Mouse (Mus musculus) limb, embryonic 10.5 days (tissue): ENCODE data around the gene Crtc2. TPM values are rescaled to one million over a fixed set of nuclear protein-coding genes. Genes with fewer than 3 reads are reported as not detected.
A peak's percentile ranks its signal among the peaks of the same experiment; 100 is the strongest.

Source experiments
- DNase-seq: peaks from one replicate; pipeline ENCODE4 v3.0.0-alpha.2; 2017; ENCODE audit warnings: low spot score
- H3K27ac ChIP-seq: fragments of 300-500 bp; sonication (generic); 2 replicates; pipeline ENCODE4 v1.5.1; 2016; ENCODE audit warnings: mild to moderate bottlenecking
- H3K27me3 ChIP-seq: fragments of 300-500 bp; sonication (generic); 2 replicates; pipeline ENCODE4 v1.6.1; 2016; ENCODE audit warnings: low read depth, mild to moderate bottlenecking; ENCODE audit not compliant: poor library complexity, severe bottlenecking
- H3K36me3 ChIP-seq: fragments of 300-500 bp; sonication (generic); 2 replicates; pipeline ENCODE4 v1.6.1; 2016; ENCODE audit warnings: mild to moderate bottlenecking, moderate library complexity
- H3K4me1 ChIP-seq: fragments of 300-500 bp; sonication (generic); 2 replicates; pipeline ENCODE4 v1.6.1; 2016
- H3K4me3 ChIP-seq: fragments of 300-500 bp; sonication (generic); 2 replicates; pipeline ENCODE4 v1.5.1; 2016; ENCODE audit warnings: mild to moderate bottlenecking, moderate library complexity
- H3K9me3 ChIP-seq: fragments of 300-500 bp; sonication (generic); replicated peaks from 2 replicates; pipeline ENCODE4 v1.6.1; 2016; ENCODE audit warnings: mild to moderate bottlenecking
- WGBS: fragments of 180-500 bp; shearing (Covaris S2); methylation state at CpG from one replicate; pipeline ENCODE4 v1.1.7; 2016; 5-methylcytosine and 5-hydroxymethylcytosine counted together
- polyA plus RNA-seq: library from polyadenylated mRNA; unstranded; fragments of >200 nt; fragmentation: Nextera tagmentation; extraction: Ambion mirVana; gene quantifications from 2 replicates; pipeline ENCODE4 v1.2.1, GENCODE M21; 2016

Crtc2 gene
- polyA plus RNA-seq, 1 experiment from 2014 or later: 26.5 TPM

DNA sequence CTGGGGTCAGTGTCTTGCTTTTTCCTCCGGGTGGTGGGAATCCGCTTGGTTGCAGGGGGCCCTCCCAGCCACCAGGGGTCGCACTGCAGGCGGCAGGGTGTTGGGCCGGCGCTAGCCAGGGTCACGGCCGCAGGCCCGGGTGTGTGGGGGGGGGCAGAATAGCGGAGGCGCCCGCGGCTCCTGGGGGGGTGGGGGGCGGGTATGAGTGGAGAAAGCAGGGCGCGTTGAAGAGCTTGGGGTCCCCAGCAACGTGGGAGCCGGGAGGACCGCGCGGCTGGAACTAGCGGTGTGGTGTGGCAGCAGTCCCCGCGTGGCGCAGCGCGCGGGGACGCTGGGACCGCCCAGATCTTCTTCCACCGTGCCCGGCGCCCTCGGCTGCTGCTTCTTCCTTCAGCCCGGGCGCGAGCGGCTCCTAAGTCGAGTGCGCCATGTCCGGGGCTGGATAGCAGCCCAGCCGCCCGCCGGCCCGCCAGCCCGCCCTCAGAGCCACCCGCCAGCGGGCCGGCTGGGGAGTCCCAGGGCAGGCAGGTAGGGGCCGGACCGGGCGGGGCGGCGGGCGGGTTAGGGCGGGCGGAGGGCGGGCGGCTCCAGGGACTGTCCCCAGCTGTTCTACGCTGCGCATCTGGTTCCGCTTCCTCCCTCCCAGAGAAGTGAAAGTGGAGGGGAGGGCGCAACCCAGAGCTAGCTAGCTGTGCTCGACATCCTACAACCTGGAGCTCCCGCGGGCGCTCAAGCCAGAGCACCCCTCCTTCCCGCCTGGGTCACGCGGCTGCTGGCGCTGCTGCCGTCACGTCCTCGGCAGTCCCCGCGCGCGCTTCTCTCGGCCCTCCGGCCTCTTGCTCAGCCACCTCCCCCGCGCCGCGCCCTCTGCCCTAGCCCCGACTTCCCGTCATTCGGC is 11.3 kb downstream of the Crtc2 start, which contains the start of gene Dennd4b:
Gene Dennd4b, plus strand, starts transcription at position 152 of the 898 bp plus-strand sequence.
- H3K4me1 ChIP-seq: peaks cover 18% of the 10 kb centered on the region
- H3K9me3 ChIP-seq: no peaks in the 10 kb centered on the region
- H3K27me3 ChIP-seq: no peaks in the 10 kb centered on the region
- peak; percentile 95 for DNase-seq
- peak within 1 kb of the TSS; percentile 83 for H3K4me3 ChIP-seq
- H3K36me3 ChIP-seq: peaks cover 66% of the 10 kb centered on the region
- WGBS: under 1% methylated on average over 87 of the region's 87 CpGs
- peak within 1 kb of the TSS; percentile 97 for H3K27ac ChIP-seq

DNA sequence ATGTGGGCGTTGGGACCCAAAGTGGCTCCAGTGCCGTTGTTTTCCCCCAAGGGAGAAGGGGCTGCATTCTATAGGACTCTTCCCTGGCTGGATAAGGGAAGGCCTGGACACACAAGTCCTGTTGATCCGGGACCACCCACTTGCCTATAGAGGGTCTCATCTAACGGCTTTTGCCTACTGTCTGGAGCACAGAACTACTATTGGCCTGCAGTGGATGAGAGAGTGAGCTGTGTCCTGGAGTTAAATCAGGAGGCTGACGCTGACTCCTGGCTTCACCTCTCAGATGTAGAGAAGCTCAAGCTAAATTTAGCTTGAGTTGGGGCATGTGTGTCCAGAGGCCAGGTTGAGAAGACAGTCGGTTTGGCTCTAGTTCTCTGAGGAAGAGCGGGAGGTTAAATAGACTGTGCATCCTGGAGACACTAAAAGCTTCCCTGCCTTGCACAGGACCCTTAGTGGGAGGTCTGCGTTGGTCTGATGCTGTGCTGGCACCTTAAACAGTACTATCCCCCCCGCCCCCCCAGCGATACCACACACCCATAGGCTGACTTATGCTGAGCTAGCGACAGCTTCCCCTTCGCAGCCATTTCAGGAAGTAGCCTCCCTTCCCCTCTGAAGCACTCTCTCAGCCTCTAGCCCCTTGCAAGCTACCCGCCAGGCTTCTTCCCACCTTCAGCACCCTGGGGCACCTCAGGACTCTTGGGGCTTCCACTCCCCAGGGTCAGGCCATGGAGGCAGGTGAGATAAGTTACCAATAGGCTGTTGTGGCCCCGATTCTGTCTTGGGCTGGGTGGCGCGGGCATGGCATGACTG is 12.2 kb downstream of the Crtc2 start:
- Histone ChIP-seq H3K36me3 (peaks cover 63% of the 10 kb centered on the region), H3K4me1 (peaks cover 18% of the 10 kb centered on the region), H3K4me3 (peak overlapping the region; percentile 83), H3K27ac (peak overlapping the region; percentile 97), H3K9me3 (no peaks in the 10 kb centered on the region), H3K27me3 (no peaks in the 10 kb centered on the region)
- 28% methylated on average over 16 of the region's 16 CpGs for WGBS
- DNase-seq: no peak

DNA sequence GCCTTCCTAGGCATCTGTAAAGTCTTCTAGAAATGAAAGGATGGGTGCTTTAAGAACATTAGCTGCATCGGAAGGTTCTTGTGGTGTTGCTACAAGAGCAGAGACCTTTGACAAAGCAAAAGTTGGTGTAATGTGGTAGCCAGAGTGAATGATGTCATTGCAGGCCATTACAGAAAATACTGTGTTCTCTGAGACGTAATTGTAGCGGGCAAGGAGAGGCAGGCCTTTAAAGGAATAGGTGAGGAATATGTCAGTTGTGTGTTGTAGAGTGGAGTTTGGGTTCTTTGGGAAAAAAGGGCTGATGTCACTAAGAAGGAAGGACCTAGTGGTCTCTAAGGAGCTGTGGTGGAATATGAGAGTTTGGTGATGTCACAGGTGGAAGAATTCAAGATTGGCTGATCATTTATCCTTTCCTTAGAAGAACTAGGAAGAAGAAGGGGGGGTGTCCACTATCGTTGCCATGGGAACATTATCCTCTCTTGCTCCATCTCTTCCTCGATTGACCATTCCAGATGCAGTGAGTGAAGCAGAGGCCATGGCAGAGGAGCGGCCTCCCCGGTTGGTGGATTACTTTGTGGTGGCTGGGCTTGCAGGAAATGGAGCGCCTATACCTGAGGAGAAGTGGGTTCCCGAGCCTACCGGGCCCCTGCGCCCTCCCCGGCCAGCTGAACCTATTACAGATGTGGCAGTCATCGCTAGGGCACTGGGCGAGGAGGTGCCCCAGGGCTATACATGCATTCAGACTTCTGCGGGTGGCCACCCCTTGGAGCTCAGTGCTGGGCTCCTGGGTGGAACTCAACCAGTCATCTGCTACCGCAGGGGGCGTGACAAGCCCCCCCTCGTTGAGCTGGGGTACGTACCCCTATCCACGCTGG is 13.2 kb downstream of the Crtc2 start:
- H3K4me3 ChIP-seq: no peak overlapping the region
- peaks cover 62% of the 10 kb centered on the region for H3K36me3 ChIP-seq
- WGBS: 96% methylated on average over 20 of the region's 20 CpGs
- peaks cover 18% of the 10 kb centered on the region for H3K4me1 ChIP-seq
- no peaks in the 10 kb centered on the region for H3K9me3 ChIP-seq
- no peak for DNase-seq
- H3K27me3 ChIP-seq: no peaks in the 10 kb centered on the region
- H3K27ac ChIP-seq: peak overlapping the region; percentile 97; the same call in 1 of the 2 replicates

DNA sequence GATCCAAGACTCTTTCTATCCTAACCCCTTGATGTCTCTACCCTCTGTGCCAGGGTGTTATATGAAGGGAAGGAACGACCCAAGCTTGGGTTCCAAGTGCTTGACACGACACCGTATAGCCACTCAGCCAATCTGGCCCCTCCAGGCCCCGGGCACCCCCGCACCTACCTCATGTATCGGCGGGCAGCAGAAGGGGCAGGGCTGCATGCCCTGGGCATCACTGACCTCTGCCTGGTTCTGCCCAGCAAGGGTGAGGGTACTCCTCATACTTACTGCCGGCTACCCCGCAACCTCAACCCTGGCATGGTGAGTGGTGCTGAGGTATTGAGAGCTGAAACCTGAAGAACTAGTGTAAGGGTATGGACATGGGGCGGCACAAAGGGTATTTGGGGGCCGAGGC is 14.2 kb downstream of the Crtc2 start:
- 96% methylated on average over 11 of the region's 11 CpGs for WGBS
- Histone ChIP-seq H3K27ac (no peak overlapping the region), H3K27me3 (no peaks in the 10 kb centered on the region), H3K9me3 (no peaks in the 10 kb centered on the region), H3K36me3 (peaks cover 60% of the 10 kb centered on the region), H3K4me1 (peaks cover 18% of the 10 kb centered on the region), H3K4me3 (no peak overlapping the region)
- no peak for DNase-seq

DNA sequence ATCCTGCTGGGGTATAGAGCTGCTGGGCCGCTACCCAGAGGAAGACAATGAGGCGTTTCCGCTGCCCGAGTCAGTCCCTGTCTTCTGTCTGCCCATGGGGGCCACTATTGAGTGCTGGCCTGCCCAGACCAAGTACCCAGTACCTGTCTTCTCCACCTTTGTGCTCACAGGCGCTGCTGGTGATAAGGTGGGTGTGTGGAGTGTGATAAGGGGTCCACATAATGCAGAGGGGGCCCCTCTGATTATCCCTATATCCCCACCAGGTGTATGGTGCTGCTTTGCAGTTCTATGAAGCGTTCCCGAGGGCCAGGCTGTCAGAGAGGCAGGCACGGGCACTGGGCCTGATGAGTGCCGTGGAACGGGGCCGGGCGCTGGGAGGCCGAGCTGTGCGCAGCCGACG is 15.0 kb downstream of the Crtc2 start:
- H3K9me3 ChIP-seq: no peaks in the 10 kb centered on the region
- H3K27ac ChIP-seq: no peak overlapping the region
- H3K4me3 ChIP-seq: no peak overlapping the region
- H3K27me3 ChIP-seq: no peaks in the 10 kb centered on the region
- no peak for DNase-seq
- peaks cover 60% of the 10 kb centered on the region for H3K36me3 ChIP-seq
- H3K4me1 ChIP-seq: peaks cover 18% of the 10 kb centered on the region
- 90% methylated on average over 16 of the region's 16 CpGs for WGBS

DNA sequence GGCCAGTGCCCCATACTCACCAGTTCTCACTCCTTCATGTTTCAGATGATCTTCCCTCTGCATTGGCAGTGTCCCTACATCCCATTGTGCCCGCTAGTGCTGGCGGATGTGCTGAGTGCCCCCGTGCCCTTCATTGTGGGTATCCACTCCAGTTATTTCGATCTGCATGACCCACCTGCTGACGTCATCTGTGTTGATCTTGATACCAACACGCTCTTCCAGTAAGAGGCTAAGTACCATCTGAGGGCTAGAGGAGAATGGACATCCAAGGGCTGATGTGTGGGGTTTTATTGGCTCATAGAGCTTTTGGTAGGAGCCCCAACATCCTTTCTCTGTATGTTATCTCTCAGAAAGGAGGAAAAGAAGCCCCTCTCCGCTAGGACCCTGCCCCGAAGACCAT is 16.8 kb downstream of the Crtc2 start:
- WGBS: 95% methylated on average over 8 of the region's 8 CpGs
- Histone ChIP-seq H3K9me3 (no peaks in the 10 kb centered on the region), H3K4me3 (no peak overlapping the region), H3K27me3 (no peaks in the 10 kb centered on the region), H3K4me1 (peaks cover 11% of the 10 kb centered on the region), H3K36me3 (peaks cover 67% of the 10 kb centered on the region), H3K27ac (no peak overlapping the region)
- DNase-seq: no peak

DNA sequence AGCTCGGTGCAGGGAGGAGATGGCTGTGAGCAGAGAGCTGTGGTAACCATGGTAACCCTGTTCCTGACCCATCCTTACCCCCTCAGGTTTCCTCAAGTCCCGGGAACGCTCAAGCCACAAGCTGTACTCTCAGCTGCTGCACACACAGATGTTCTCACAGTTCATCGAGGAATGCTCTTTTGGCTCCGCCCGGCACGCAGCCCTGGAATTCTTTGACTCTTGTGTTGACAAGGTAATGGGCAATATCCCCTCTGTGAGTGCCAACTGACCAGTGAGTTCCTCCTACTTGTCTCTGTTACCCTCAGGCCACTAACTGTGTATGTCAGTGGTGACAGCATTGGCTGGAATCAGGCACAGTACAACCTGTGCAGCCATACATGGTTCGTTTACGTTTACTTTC is 18.2 kb downstream of the Crtc2 start:
- H3K9me3 ChIP-seq: no peaks in the 10 kb centered on the region
- H3K4me3 ChIP-seq: no peak overlapping the region
- H3K36me3 ChIP-seq: peaks cover 80% of the 10 kb centered on the region
- peaks cover 5% of the 10 kb centered on the region for H3K4me1 ChIP-seq
- H3K27me3 ChIP-seq: no peaks in the 10 kb centered on the region
- peak; percentile 25 for DNase-seq
- WGBS: 71% methylated on average over 9 of the region's 9 CpGs
- H3K27ac ChIP-seq: no peak overlapping the region

DNA sequence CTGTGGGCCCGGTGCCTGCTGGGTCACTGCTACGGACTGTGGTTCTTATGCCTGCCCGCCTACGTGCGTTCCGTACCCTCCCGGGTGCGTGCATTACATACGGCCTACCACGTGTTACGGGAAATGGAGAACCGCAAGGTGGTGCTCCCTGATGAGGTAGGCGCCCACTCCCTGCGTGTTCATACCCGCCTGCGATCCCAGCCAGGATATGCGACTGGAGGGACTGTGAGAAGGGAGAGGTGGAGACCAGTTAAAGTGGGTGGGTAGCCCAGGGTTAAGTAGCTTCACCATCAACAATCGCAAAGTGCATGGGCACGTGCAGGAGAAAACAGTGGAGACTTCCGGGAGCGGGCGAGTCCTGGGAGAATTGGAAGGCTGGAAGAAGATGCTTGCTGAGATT is 19.9 kb downstream of the Crtc2 start:
- Histone ChIP-seq H3K36me3 (peaks cover 80% of the 10 kb centered on the region), H3K27me3 (no peaks in the 10 kb centered on the region), H3K9me3 (no peaks in the 10 kb centered on the region), H3K4me3 (no peak overlapping the region), H3K27ac (no peak overlapping the region), H3K4me1 (peaks cover 5% of the 10 kb centered on the region)
- no peak for DNase-seq
- WGBS: 94% methylated on average over 22 of the region's 22 CpGs

DNA sequence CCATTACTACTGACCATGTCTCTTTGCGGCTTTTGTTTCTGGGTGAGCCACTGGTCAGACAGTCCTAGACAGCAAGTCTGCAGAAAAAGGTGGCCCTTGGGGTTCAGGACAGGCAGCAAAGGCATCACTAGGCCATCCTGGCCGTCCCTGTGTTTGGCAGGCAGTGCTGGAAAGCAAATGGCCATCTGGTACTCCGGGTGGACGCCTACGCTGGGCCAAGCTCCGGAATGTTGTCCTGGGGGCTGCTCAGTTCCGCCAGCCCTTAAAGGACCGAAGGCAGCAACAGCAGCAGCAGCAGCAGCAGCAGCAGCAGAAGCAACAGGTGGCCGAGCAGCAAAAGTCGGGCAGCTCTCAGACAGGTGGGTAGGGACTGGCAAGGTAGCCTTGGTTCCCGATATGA is 21.3 kb downstream of the Crtc2 start:
- 91% methylated on average over 11 of the region's 11 CpGs for WGBS

DNA sequence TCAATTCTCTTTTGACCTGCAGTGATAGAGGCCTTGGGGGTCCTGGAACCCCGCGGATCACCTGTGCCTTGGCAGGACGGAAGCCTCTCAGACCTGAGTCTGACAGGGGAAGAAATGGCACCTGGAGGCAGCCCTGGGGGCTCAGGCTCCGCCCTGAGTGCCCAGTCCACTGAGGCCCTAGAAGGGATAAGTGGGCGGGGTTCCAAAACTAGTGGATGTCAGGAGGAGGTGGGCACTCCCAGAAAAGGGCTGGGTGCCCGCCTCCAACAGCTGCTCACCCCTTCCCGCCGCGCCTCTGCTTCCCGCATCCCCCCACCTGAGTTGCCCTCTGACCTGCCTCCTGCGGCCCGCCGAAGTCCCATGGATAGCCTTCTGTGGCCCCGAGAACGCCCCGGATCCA is 22.9 kb downstream of the Crtc2 start:
- Histone ChIP-seq H3K36me3 (peaks cover 85% of the 10 kb centered on the region), H3K27ac (no peak overlapping the region)
- WGBS: 39% methylated on average over 16 of the region's 16 CpGs

More for the DNA sequence above, 21.3 kb downstream of the Crtc2 start:
- Histone ChIP-seq H3K27ac (no peak overlapping the region), H3K9me3 (no peaks in the 10 kb centered on the region), H3K36me3 (peaks cover 86% of the 10 kb centered on the region), H3K27me3 (no peaks in the 10 kb centered on the region), H3K4me3 (no peak overlapping the region), H3K4me1 (peaks cover 5% of the 10 kb centered on the region)
- no peak for DNase-seq

DNA sequence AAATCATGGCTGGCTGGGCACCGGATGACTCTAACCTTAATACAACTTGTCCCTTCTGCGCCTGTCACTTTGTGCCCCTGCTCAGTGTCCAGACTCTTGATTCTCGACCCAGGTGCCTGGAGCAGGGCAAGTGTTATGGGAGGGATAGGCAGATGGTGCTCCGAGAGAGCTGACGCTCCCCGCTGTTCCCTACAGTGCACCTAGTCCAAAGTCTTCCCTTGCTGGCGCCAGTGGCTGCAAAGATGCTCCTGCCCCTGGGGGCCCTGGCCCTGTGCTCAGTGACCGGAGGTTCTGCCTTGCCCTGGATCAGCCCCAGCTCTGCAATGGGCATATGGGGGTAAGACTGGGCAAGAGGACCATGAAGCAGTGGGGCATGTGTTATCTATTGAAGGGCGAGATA is 23.8 kb downstream of the Crtc2 start:
- H3K27ac ChIP-seq: no peak overlapping the region
- H3K36me3 ChIP-seq: peaks cover 75% of the 10 kb centered on the region
- no peaks in the 10 kb centered on the region for H3K9me3 ChIP-seq
- H3K27me3 ChIP-seq: no peaks in the 10 kb centered on the region
- DNase-seq: no peak
- peaks cover 5% of the 10 kb centered on the region for H3K4me1 ChIP-seq
- H3K4me3 ChIP-seq: no peak overlapping the region
- WGBS: 92% methylated on average over 9 of the region's 9 CpGs

More for the DNA sequence above, 22.9 kb downstream of the Crtc2 start:
- Histone ChIP-seq H3K27me3 (no peaks in the 10 kb centered on the region), H3K4me1 (peaks cover 5% of the 10 kb centered on the region), H3K4me3 (no peak overlapping the region), H3K9me3 (no peaks in the 10 kb centered on the region)
- no peak for DNase-seq

DNA sequence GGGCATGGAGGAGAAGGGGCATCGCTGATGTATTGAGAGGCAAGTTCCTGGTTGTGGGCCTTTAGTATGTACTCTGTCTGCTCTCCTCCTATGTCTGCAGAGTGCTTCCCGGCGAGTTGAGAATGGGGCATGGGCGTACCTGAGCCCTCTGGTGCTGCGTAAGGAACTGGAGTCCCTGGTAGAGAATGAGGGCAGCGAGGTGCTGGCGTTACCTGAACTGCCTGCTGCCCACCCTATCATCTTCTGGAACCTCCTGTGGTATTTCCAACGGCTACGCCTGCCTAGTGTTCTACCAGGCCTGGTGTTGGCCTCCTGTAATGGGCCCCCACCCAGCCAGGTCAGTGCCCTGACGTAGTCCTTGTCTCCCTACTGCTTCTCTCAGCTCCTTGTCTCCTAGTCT is 24.2 kb downstream of the Crtc2 start:
- Histone ChIP-seq H3K36me3 (peaks cover 74% of the 10 kb centered on the region), H3K4me3 (no peak overlapping the region), H3K9me3 (no peaks in the 10 kb centered on the region), H3K4me1 (peaks cover 5% of the 10 kb centered on the region), H3K27ac (no peak overlapping the region), H3K27me3 (no peaks in the 10 kb centered on the region)
- no peak for DNase-seq
- WGBS: 95% methylated on average over 10 of the region's 10 CpGs
